Mouse (Mus musculus) ES-E14 (cell line): Measurements from ENCODE around the gene Ppcs. TPM values are rescaled to one million over a fixed set of nuclear protein-coding genes. Genes with fewer than 3 reads are reported as not detected.

Experiments
- DNase-seq: peaks from one replicate; pipeline ENCODE4 v3.0.0-alpha.2; 2013; ENCODE audit warnings: low read depth, low spot score
- H3K27ac ChIP-seq: 2 replicates; pipeline ENCODE4 v1.5.1; 2012; ENCODE audit warnings: low read depth, mild to moderate bottlenecking, low read length, moderate library complexity, mixed read lengths; ENCODE audit not compliant: poor library complexity, insufficient read depth, severe bottlenecking
- H3K36me3 ChIP-seq: 2 replicates; pipeline ENCODE4 v1.6.1; 2012; ENCODE audit warnings: mild to moderate bottlenecking, low read length, moderate library complexity, mixed read lengths; ENCODE audit not compliant: control insufficient read depth, poor library complexity, insufficient read depth, severe bottlenecking
- H3K4me1 ChIP-seq, 2 experiments: fragments of 150-350 bp in 1 of 2; sonication (generic) in 1 of 2; 2 replicates each; pipeline ENCODE4 v1.6.1; 2012; ENCODE audit warnings: low read length in 2 of 2, mild to moderate bottlenecking in 1 of 2, mixed read lengths in 1 of 2; ENCODE audit not compliant: control insufficient read depth in 2 of 2, insufficient read depth in 2 of 2, poor library complexity in 1 of 2
- H3K4me3 ChIP-seq, 2 experiments: fragments of 150-350 bp in 1 of 2; sonication (generic) in 1 of 2; 2 replicates each; pipeline ENCODE4 v1.5.1; 2012; ENCODE audit warnings: low read length in 2 of 2, low read depth in 1 of 2, mild to moderate bottlenecking in 1 of 2, mixed read lengths in 1 of 2; ENCODE audit not compliant: insufficient read depth in 1 of 2, poor library complexity in 1 of 2, severe bottlenecking in 1 of 2
- H3K9ac ChIP-seq: 2 replicates; pipeline ENCODE4 v1.6.1; 2012; ENCODE audit warnings: low read depth, mild to moderate bottlenecking, low read length, mixed read lengths; ENCODE audit not compliant: poor library complexity, insufficient read depth, severe bottlenecking
- H3K9me3 ChIP-seq: fragments of 150-350 bp; sonication (generic); 2 replicates; pipeline ENCODE4 v1.6.1; 2012; ENCODE audit warnings: low read depth, mild to moderate bottlenecking, low read length; ENCODE audit not compliant: control insufficient read depth, insufficient read depth
- CHD2 ChIP-seq: IDR thresholded peaks from 2 replicates; pipeline ENCODE4 v1.6.1; 2014; ENCODE audit warnings: mild to moderate bottlenecking, low read depth, low read length, inconsistent platforms
- HCFC1 ChIP-seq: IDR thresholded peaks from 2 replicates; pipeline ENCODE4 v1.6.1; 2012; ENCODE audit warnings: low read length, inconsistent platforms, borderline replicate concordance; ENCODE audit not compliant: insufficient read depth
- MAFK ChIP-seq: IDR thresholded peaks from 2 replicates; pipeline ENCODE4 v1.6.1; 2014; ENCODE audit warnings: mild to moderate bottlenecking, low read depth, low read length, inconsistent platforms; ENCODE audit not compliant: insufficient read depth
- ZC3H11A ChIP-seq: IDR thresholded peaks from 2 replicates; pipeline ENCODE4 v1.6.1; 2012; ENCODE audit warnings: low read depth, mild to moderate bottlenecking, inconsistent platforms, low read length, borderline replicate concordance
- ZNF384 ChIP-seq: IDR thresholded peaks from 2 replicates; pipeline ENCODE4 v1.6.1; 2012; ENCODE audit warnings: low read depth, low read length, inconsistent platforms
- in situ Hi-C, 2 experiments: fragments of 600-800 bp; cut with MboI; formaldehyde crosslinking; loops; one replicate each; pipeline ENCODE4 v1.15.1; 2025; ENCODE audit warnings: low sequenced_read_pairs in 2 of 2, inconsistent platforms in 1 of 2; ENCODE audit not compliant: unreplicated experiment in 2 of 2
- total RNA-seq: library from RNA; depleted of rRNA; stranded (reverse); fragments of 300-350 nt; gene quantifications from 2 replicates; pipeline ENCODE4 v1.2.3, GENCODE M21; 2012; rRNA removed

Ppcs gene
- total RNA-seq: 23.9 and 30.4 TPM in 2 replicates

- Histone ChIP-seq H3K9ac (peak within 1 kb of the TSS; percentile 96), H3K36me3 (0 out of 2 replicates have a peak, but pooled peaks cover 2% of the 10 kb centered on the region), H3K4me1 (peaks cover 0 to 6% of the 10 kb centered on the region in 2 experiments; a peak in 3 of 4 replicates), H3K4me3 (peak within 1 kb of the TSS; percentile 88 to 94), H3K27ac (peak within 1 kb of the TSS; percentile 52; the same call in 1 of the 2 replicates), H3K9me3 (no peaks in the 10 kb centered on the region)
- in situ Hi-C loops: no loop called here
- peak; percentile 96 for DNase-seq
- no peak for TF ChIP-seq ZC3H11A
- TF ChIP-seq HCFC1: peak; percentile 36
- TF ChIP-seq CHD2: no peak
- no peak for TF ChIP-seq ZNF384
- TF ChIP-seq MAFK: no peak
Measured at GRCm38 (mm10) chr4:119422294-119422964, at the start of gene Ppcs, which contains the start of gene Zmynd12. Gene Ppcs, minus strand, starts transcription at chr4:119422420. Gene Zmynd12, plus strand, starts transcription at chr4:119422814.

GRCm38 (mm10) chr4:119467720-119468380 lies 45.6 kb upstream of the Ppcs start:
- H3K4me1 ChIP-seq: peaks cover 0 to 6% of the 10 kb centered on the region in 2 experiments; a peak in 1 of 4 replicates
- TF ChIP-seq HCFC1 (no peak), MAFK (no peak), ZNF384 (no peak), ZC3H11A (no peak), CHD2 (no peak)
- no peak for DNase-seq
- no peaks in the 10 kb centered on the region for H3K9me3 ChIP-seq
- in situ Hi-C loops: no loop called here
- H3K9ac ChIP-seq: no peak overlapping the region
- no peaks in the 10 kb centered on the region for H3K36me3 ChIP-seq
- no peak overlapping the region for H3K27ac ChIP-seq
- no peak overlapping the region for H3K4me3 ChIP-seq

GRCm38 (mm10) chr4:119465841-119466240 lies 43.6 kb upstream of the Ppcs start:
- TF ChIP-seq HCFC1: no peak
- no peak for TF ChIP-seq MAFK

GRCm38 (mm10) chr4:119463756-119464419 lies 41.7 kb upstream of the Ppcs start:
- Histone ChIP-seq H3K36me3 (no peaks in the 10 kb centered on the region), H3K27ac (no peak overlapping the region), H3K9me3 (no peaks in the 10 kb centered on the region), H3K9ac (no peak overlapping the region), H3K4me1 (peaks cover 0 to 8% of the 10 kb centered on the region in 2 experiments; a peak in 1 of 4 replicates), H3K4me3 (no peak overlapping the region)
- no peak for DNase-seq
- in situ Hi-C loops: no loop called here
- TF ChIP-seq ZC3H11A: no peak
- TF ChIP-seq HCFC1: no peak
- no peak for TF ChIP-seq ZNF384
- TF ChIP-seq MAFK: no peak
- no peak for TF ChIP-seq CHD2

More at GRCm38 (mm10) chr4:119465841-119466240, 43.6 kb upstream of the Ppcs start:
- no peak for DNase-seq
- Histone ChIP-seq H3K4me1 (peaks cover 0 to 8% of the 10 kb centered on the region in 2 experiments; a peak in 1 of 4 replicates), H3K9me3 (no peaks in the 10 kb centered on the region), H3K36me3 (no peaks in the 10 kb centered on the region), H3K4me3 (no peak overlapping the region), H3K9ac (no peak overlapping the region), H3K27ac (no peak overlapping the region)
- in situ Hi-C loops: no loop called here
